Mouse (Mus musculus): Measurements from ENCODE around the gene Spata16. TPM values are rescaled to one million over a fixed set of nuclear protein-coding genes. Genes with fewer than 3 reads are reported as not detected.
"Not testable (repeated sequence)": the region's sequence is repeated elsewhere in the genome, so short reads cannot be mapped to it uniquely, and the experiment has no call there.

Spata16 gene
- polyA plus RNA-seq, 2 experiments: not detected

GRCm38 (mm10) chr3:26640321-26641075 is 3.1 kb downstream of the Spata16 start:
- no peak overlapping the region for H3K4me2 ChIP-seq (ENCODE audit: low read depth)
- ATAC-seq (ENCODE audit: insufficient read depth) (no peak), DNase-seq (ENCODE audit: low read depth in 3 of 3, low spot score in 3 of 3) (no peak)
- no peaks in the 10 kb centered on the region for H3K4me1 ChIP-seq (replicated peaks; ENCODE audit: control insufficient read depth in 2 of 2, insufficient read depth in 2 of 2, low read length in 1 of 2)
- H3K27me3 ChIP-seq (ENCODE audit: control insufficient read depth, insufficient read depth, low read length): no peaks in the 10 kb centered on the region
- TF ChIP-seq CTCF (IDR thresholded peaks at IDR 0.05; ENCODE audit: low read depth): no peak
- TF ChIP-seq EP300 (IDR thresholded peaks at IDR 0.05; ENCODE audit: low read depth): no peak
- no peak overlapping the region for H3K27ac ChIP-seq
- 58% methylated on average over 8 of the region's 8 CpGs for WGBS (ENCODE audit: insufficient replicate concordance)
- no peak overlapping the region for H3K4me3 ChIP-seq (ENCODE audit: insufficient read depth in 1 of 2, low read depth in 2 of 2, low read length in 2 of 2)
- no peaks in the 10 kb centered on the region for H3K9me3 ChIP-seq (ENCODE audit: control insufficient read depth, low read length)
- H3K36me3 ChIP-seq (replicated peaks; ENCODE audit: control insufficient read depth, insufficient read depth, low read depth): no peaks in the 10 kb centered on the region
- no peak overlapping the region for H3K9ac ChIP-seq (replicated peaks)

- Histone ChIP-seq H3K4me2 (ENCODE audit: low read depth) (no peak overlapping the region), H3K9ac (replicated peaks) (no peak overlapping the region), H3K27me3 (ENCODE audit: control insufficient read depth, insufficient read depth, low read length) (no peaks in the 10 kb centered on the region), H3K27ac (no peak overlapping the region), H3K4me1 (replicated peaks; ENCODE audit: control insufficient read depth in 2 of 2, insufficient read depth in 2 of 2, low read length in 1 of 2) (no peaks in the 10 kb centered on the region), H3K36me3 (replicated peaks; ENCODE audit: control insufficient read depth, insufficient read depth, low read depth) (no peaks in the 10 kb centered on the region), H3K4me3 (ENCODE audit: insufficient read depth in 1 of 2, low read depth in 2 of 2, low read length in 2 of 2) (no peak overlapping the region), H3K9me3 (ENCODE audit: control insufficient read depth, low read length) (no peaks in the 10 kb centered on the region)
- TF ChIP-seq EP300 (IDR thresholded peaks at IDR 0.05; ENCODE audit: low read depth) (no peak), CTCF (IDR thresholded peaks at IDR 0.05; ENCODE audit: low read depth) (no peak)
- 69% methylated on average over 15 of the region's 15 CpGs for WGBS (ENCODE audit: insufficient replicate concordance)
- ATAC-seq (ENCODE audit: insufficient read depth): no peak
- no peak for DNase-seq (ENCODE audit: low read depth in 3 of 3, low spot score in 3 of 3)
Observed at GRCm38 (mm10) chr3:26641351-26642249, 4.2 kb downstream of the Spata16 start.

- no peaks in the 10 kb centered on the region for H3K36me3 ChIP-seq (replicated peaks; ENCODE audit: control insufficient read depth, insufficient read depth, low read depth)
- no peak for TF ChIP-seq EP300 (IDR thresholded peaks at IDR 0.05; ENCODE audit: low read depth)
- TF ChIP-seq CTCF (IDR thresholded peaks at IDR 0.05; ENCODE audit: low read depth): no peak
- no peak overlapping the region for H3K27ac ChIP-seq
- ATAC-seq (ENCODE audit: insufficient read depth) (no peak), DNase-seq (ENCODE audit: low read depth in 3 of 3, low spot score in 3 of 3) (no peak)
- no peaks in the 10 kb centered on the region for H3K9me3 ChIP-seq (ENCODE audit: control insufficient read depth, low read length)
- no peak overlapping the region for H3K4me3 ChIP-seq (ENCODE audit: insufficient read depth in 1 of 2, low read depth in 2 of 2, low read length in 2 of 2)
- no peak overlapping the region for H3K9ac ChIP-seq (replicated peaks)
- no peaks in the 10 kb centered on the region for H3K4me1 ChIP-seq (replicated peaks; ENCODE audit: control insufficient read depth in 2 of 2, insufficient read depth in 2 of 2, low read length in 1 of 2)
- H3K4me2 ChIP-seq (ENCODE audit: low read depth): no peak overlapping the region
- WGBS (ENCODE audit: insufficient replicate concordance): 38% methylated on average over 1 of the region's 1 CpGs
- H3K27me3 ChIP-seq (ENCODE audit: control insufficient read depth, insufficient read depth, low read length): no peaks in the 10 kb centered on the region
Observed at GRCm38 (mm10) chr3:26644136-26644535, 6.7 kb downstream of the Spata16 start.

GRCm38 (mm10) chr3:26646834-26647233 is 9.4 kb downstream of the Spata16 start:
- 52% methylated on average over 7 of the region's 7 CpGs for WGBS (ENCODE audit: insufficient replicate concordance)
- H3K9ac ChIP-seq (replicated peaks): no peak overlapping the region
- H3K4me1 ChIP-seq (replicated peaks; ENCODE audit: control insufficient read depth in 2 of 2, insufficient read depth in 2 of 2, low read length in 1 of 2): no peaks in the 10 kb centered on the region
- no peak for DNase-seq (ENCODE audit: low read depth in 3 of 3, low spot score in 3 of 3)
- ATAC-seq (ENCODE audit: insufficient read depth): no peak
- H3K4me2 ChIP-seq (ENCODE audit: low read depth): no peak overlapping the region
- no peaks in the 10 kb centered on the region for H3K9me3 ChIP-seq (ENCODE audit: control insufficient read depth, low read length)
- H3K27me3 ChIP-seq (ENCODE audit: control insufficient read depth, insufficient read depth, low read length): no peaks in the 10 kb centered on the region
- H3K36me3 ChIP-seq (replicated peaks; ENCODE audit: control insufficient read depth, insufficient read depth, low read depth): no peaks in the 10 kb centered on the region
- no peak overlapping the region for H3K27ac ChIP-seq
- H3K4me3 ChIP-seq (ENCODE audit: insufficient read depth in 1 of 2, low read depth in 2 of 2, low read length in 2 of 2): no peak overlapping the region
- TF ChIP-seq CTCF (IDR thresholded peaks at IDR 0.05; ENCODE audit: low read depth): no peak
- TF ChIP-seq EP300 (IDR thresholded peaks at IDR 0.05; ENCODE audit: low read depth): no peak

- ATAC-seq (ENCODE audit: insufficient read depth) (no peak), DNase-seq (ENCODE audit: low read depth in 3 of 3, low spot score in 3 of 3) (no peak)
- no peak for TF ChIP-seq EP300 (IDR thresholded peaks at IDR 0.05; ENCODE audit: low read depth)
- TF ChIP-seq CTCF (IDR thresholded peaks at IDR 0.05; ENCODE audit: low read depth): no peak
- H3K9ac ChIP-seq (replicated peaks): no peak overlapping the region
- no peaks in the 10 kb centered on the region for H3K9me3 ChIP-seq (ENCODE audit: control insufficient read depth, low read length)
- no peaks in the 10 kb centered on the region for H3K36me3 ChIP-seq (replicated peaks; ENCODE audit: control insufficient read depth, insufficient read depth, low read depth)
- H3K27me3 ChIP-seq (ENCODE audit: control insufficient read depth, insufficient read depth, low read length): no peaks in the 10 kb centered on the region
- H3K27ac ChIP-seq: no peak overlapping the region
- no peak overlapping the region for H3K4me2 ChIP-seq (ENCODE audit: low read depth)
- WGBS (ENCODE audit: insufficient replicate concordance): 52% methylated on average over 3 of the region's 3 CpGs
- no peaks in the 10 kb centered on the region for H3K4me1 ChIP-seq (replicated peaks; ENCODE audit: control insufficient read depth in 2 of 2, insufficient read depth in 2 of 2, low read length in 1 of 2)
- H3K4me3 ChIP-seq (ENCODE audit: insufficient read depth in 1 of 2, low read depth in 2 of 2, low read length in 2 of 2): no peak overlapping the region
Observed at GRCm38 (mm10) chr3:26685832-26686231, 48.4 kb downstream of the Spata16 start.

- not testable (repeated sequence) for DNase-seq (ENCODE audit: low read depth in 3 of 3, low spot score in 3 of 3); H3K9ac ChIP-seq (replicated peaks); H3K4me3 ChIP-seq (ENCODE audit: insufficient read depth in 1 of 2, low read depth in 2 of 2, low read length in 2 of 2); H3K27ac ChIP-seq; ATAC-seq (ENCODE audit: insufficient read depth); H3K27me3 ChIP-seq (ENCODE audit: control insufficient read depth, insufficient read depth, low read length); H3K4me1 ChIP-seq (replicated peaks; ENCODE audit: control insufficient read depth in 2 of 2, insufficient read depth in 2 of 2, low read length in 1 of 2); H3K9me3 ChIP-seq (ENCODE audit: control insufficient read depth, low read length); H3K4me2 ChIP-seq (ENCODE audit: low read depth); H3K36me3 ChIP-seq (replicated peaks; ENCODE audit: control insufficient read depth, insufficient read depth, low read depth)
- WGBS (ENCODE audit: insufficient replicate concordance): 63% methylated on average over 5 of the region's 5 CpGs
Observed at GRCm38 (mm10) chr3:26709492-26709891, 72.1 kb downstream of the Spata16 start.

Measured in liver, embryonic 14.5 days (tissue).